Comparison of ENCODE assay signal across 16 mouse cellular contexts in genomic region chr6:122391126-122391525, GRCm38 (mm10). TPM values are rescaled to one million over a fixed set of nuclear protein-coding genes. Genes with fewer than 3 reads are reported as not detected.
DNase-seq lines count a peak whose midpoint lies in the region; ATAC-seq and TF ChIP-seq lines count a peak whose summit lies in the region.
"Had no signal": no experiment of that assay in that cellular context is flagged by ENCODE, and none has a peak within 500 bp of the region (broad histone marks: within the 10 kb centered on the region; RNA-seq: fewer than 3 reads in every experiment).

No protein-coding gene starts in this region.

- TF ChIP-seq RAD21 in MEL (IDR thresholded peaks at IDR 0.05; ENCODE audit: low read depth, low read length): no peak

- no peak for ATAC-seq in erythroblast, adult 5-6 weeks (replicated peaks; ENCODE audit: low FRiP score, poor library complexity, severe bottlenecking)
- no peak for ATAC-seq in hindbrain, embryonic 14.5 days (ENCODE audit: low FRiP score)
- ATAC-seq in liver, embryonic 12.5 days: peak; percentile 24; the same call in 1 of the 2 replicates
- no peak for ATAC-seq in lung, postnatal 0 days

- H3K27ac ChIP-seq in hindbrain, embryonic 10.5 days: peak overlapping the region; percentile 40
- H3K27ac ChIP-seq in hindbrain, embryonic 14.5 days: no peak overlapping the region
- peak overlapping the region; percentile 98 for H3K27ac ChIP-seq in MEL (ENCODE audit: control insufficient read depth, low read depth, low read length)
- peak overlapping the region; percentile 99 for H3K27ac ChIP-seq in liver, embryonic 12.5 days
- H3K27ac ChIP-seq in lung, postnatal 0 days (ENCODE audit: low read length): no peak overlapping the region
- H3K27ac ChIP-seq: embryonic facial prominence, embryonic 13.5 days had no signal

- H3K36me3 ChIP-seq in erythroblast, embryonic 14.5 days (ENCODE audit: control insufficient read depth): peaks cover 43% of the 10 kb centered on the region
- no peaks in the 10 kb centered on the region for H3K36me3 ChIP-seq in hindbrain, embryonic 10.5 days
- H3K36me3 ChIP-seq in hindbrain, embryonic 14.5 days (replicated peaks; ENCODE audit: control insufficient read depth, insufficient read depth): no peaks in the 10 kb centered on the region
- H3K36me3 ChIP-seq in MEL (ENCODE audit: control insufficient read depth in 1 of 2, insufficient read depth in 2 of 2, low read length in 2 of 2): peaks cover 0 to 12% of the 10 kb centered on the region in 2 experiments; a peak in 2 of 4 replicates
- peaks cover 27% of the 10 kb centered on the region for H3K36me3 ChIP-seq in liver, embryonic 12.5 days
- H3K36me3 ChIP-seq in lung, postnatal 0 days (ENCODE audit: insufficient read depth, low read length): no peaks in the 10 kb centered on the region
- H3K36me3 ChIP-seq: embryonic facial prominence, embryonic 13.5 days had no signal

- H3K27me3 ChIP-seq in erythroblast, embryonic 14.5 days (ENCODE audit: control insufficient read depth): peaks cover 2% of the 10 kb centered on the region; the same call in 1 of the 2 replicates
- H3K27me3 ChIP-seq in hindbrain, embryonic 10.5 days (ENCODE audit: insufficient read depth, poor library complexity, severe bottlenecking): no peaks in the 10 kb centered on the region
- H3K27me3 ChIP-seq in hindbrain, embryonic 14.5 days (ENCODE audit: control insufficient read depth, insufficient read depth, low read length): no peaks in the 10 kb centered on the region
- no peaks in the 10 kb centered on the region for H3K27me3 ChIP-seq in MEL (ENCODE audit: control insufficient read depth in 1 of 2, insufficient read depth in 2 of 2, low read length in 2 of 2)
- H3K27me3 ChIP-seq in liver, embryonic 12.5 days (replicated peaks): no peaks in the 10 kb centered on the region
- no peaks in the 10 kb centered on the region for H3K27me3 ChIP-seq in lung, postnatal 0 days (replicated peaks; ENCODE audit: insufficient read depth, low read length)
- H3K27me3 ChIP-seq: CH12.LX; embryonic facial prominence, embryonic 13.5 days had no signal

- H3K4me1 ChIP-seq in erythroblast, embryonic 14.5 days (ENCODE audit: control insufficient read depth): peaks cover 82% of the 10 kb centered on the region
- H3K4me1 ChIP-seq in hindbrain, embryonic 10.5 days (replicated peaks): peaks cover 3% of the 10 kb centered on the region
- H3K4me1 ChIP-seq in hindbrain, embryonic 14.5 days (replicated peaks; ENCODE audit: control insufficient read depth, insufficient read depth, low read length): no peaks in the 10 kb centered on the region
- H3K4me1 ChIP-seq in MEL (ENCODE audit: control insufficient read depth in 1 of 2, insufficient read depth in 2 of 2, low read length in 2 of 2): peaks cover 14 to 31% of the 10 kb centered on the region in 2 experiments
- H3K4me1 ChIP-seq in liver, embryonic 12.5 days: peaks cover 61% of the 10 kb centered on the region
- no peaks in the 10 kb centered on the region for H3K4me1 ChIP-seq in lung, postnatal 0 days (ENCODE audit: insufficient read depth, low read depth, low read length)

- TF ChIP-seq CTCF in MEL (IDR thresholded peaks at IDR 0.05 in 2 of 3, conservative IDR thresholded peaks at IDR 0.05 in 1 of 3; ENCODE audit: control insufficient read depth in 1 of 3, insufficient read depth in 1 of 3, low read depth in 2 of 3, low read length in 3 of 3, poor library complexity in 1 of 3, severe bottlenecking in 1 of 3): no peak
- no peak for TF ChIP-seq CTCF in lung, postnatal 0 days (IDR thresholded peaks at IDR 0.05)

- H3K9ac ChIP-seq in hindbrain, embryonic 14.5 days: no peak overlapping the region
- H3K9ac ChIP-seq in MEL (ENCODE audit: control insufficient read depth, low read depth, low read length, poor library complexity, severe bottlenecking): peak overlapping the region; percentile 72
- H3K9ac ChIP-seq in liver, embryonic 12.5 days: peak overlapping the region; percentile 89
- H3K9ac ChIP-seq in lung, postnatal 0 days (replicated peaks; ENCODE audit: low read depth): no peak overlapping the region
- H3K9ac ChIP-seq: embryonic facial prominence, embryonic 13.5 days had no signal

- 84% methylated on average over 10 of the region's 10 CpGs for WGBS in hindbrain, embryonic 10.5 days
- WGBS in hindbrain, embryonic 14.5 days: 82% methylated on average over 10 of the region's 10 CpGs
- 39% methylated on average over 10 of the region's 10 CpGs for WGBS in liver, embryonic 12.5 days (ENCODE audit: insufficient replicate concordance)
- whole genome bisulfite sequencing in lung, postnatal 0 days: 69% methylated on average over 10 of the region's 10 CpGs

- H3K4me2 ChIP-seq in hindbrain, embryonic 14.5 days (replicated peaks): no peak overlapping the region
- peak overlapping the region; percentile 77 for H3K4me2 ChIP-seq in liver, embryonic 12.5 days
- H3K4me2 ChIP-seq in lung, postnatal 0 days (replicated peaks; ENCODE audit: low read depth, low read length): no peak overlapping the region

- DNase-seq in hindbrain, embryonic 10.5 days (ENCODE audit: low spot score): no peak
- DNase-seq in hindbrain, embryonic 14.5 days (ENCODE audit: low spot score): no peak
- peak; percentile 77 for DNase-seq in MEL (ENCODE audit: low read depth, low spot score)
- DNase-seq in left cerebral cortex, adult 18-20 months (ENCODE audit: low spot score in 2 of 2): no peak
- DNase-seq in lung, postnatal 0 days (ENCODE audit: low spot score): no peak
- DNase-seq: adrenal gland, postnatal 25 days; gastrocnemius, postnatal 36 days; kidney, adult 11 months; kidney, postnatal 25 days; lung, postnatal 10 days; thymus, postnatal 14 days had no signal

- TF ChIP-seq POLR2A in MEL (IDR thresholded peaks at IDR 0.05; ENCODE audit: control insufficient read depth in 1 of 2, insufficient read depth in 1 of 2, low read depth in 1 of 2, low read length in 2 of 2, poor library complexity in 1 of 2): peak in 1 of 2 experiments; percentile 32; a peak in 1 of 4 replicates

- peaks cover 6% of the 10 kb centered on the region for H3K79me2 ChIP-seq in MEL (ENCODE audit: control insufficient read depth, insufficient read depth, low read length, poor library complexity)

- H3K4me3 ChIP-seq in erythroblast, embryonic 14.5 days (replicated peaks): peak overlapping the region; percentile 83
- no peak overlapping the region for H3K4me3 ChIP-seq in hindbrain, embryonic 10.5 days
- no peak overlapping the region for H3K4me3 ChIP-seq in hindbrain, embryonic 14.5 days (replicated peaks; ENCODE audit: low read length)
- H3K4me3 ChIP-seq in MEL (ENCODE audit: control insufficient read depth in 1 of 2, insufficient read depth in 1 of 2, low read depth in 2 of 2, low read length in 2 of 2): peak overlapping the region; percentile 58 to 71
- peak overlapping the region; percentile 68 for H3K4me3 ChIP-seq in liver, embryonic 12.5 days
- H3K4me3 ChIP-seq in lung, postnatal 0 days (ENCODE audit: low read depth, low read length): no peak overlapping the region
- H3K4me3 ChIP-seq: embryonic facial prominence, embryonic 13.5 days had no signal

- peaks cover 9% of the 10 kb centered on the region for H3K9me3 ChIP-seq in erythroblast, embryonic 14.5 days (ENCODE audit: control insufficient read depth, low read length)
- 0 out of 2 replicates have a peak, but pooled peaks cover 5% of the 10 kb centered on the region for H3K9me3 ChIP-seq in hindbrain, embryonic 10.5 days
- H3K9me3 ChIP-seq in hindbrain, embryonic 14.5 days (ENCODE audit: control insufficient read depth, low read length): no peaks in the 10 kb centered on the region
- no peaks in the 10 kb centered on the region for H3K9me3 ChIP-seq in MEL (replicated peaks; ENCODE audit: insufficient read depth, low read length)
- peaks cover 6% of the 10 kb centered on the region for H3K9me3 ChIP-seq in liver, embryonic 12.5 days (replicated peaks)
- H3K9me3 ChIP-seq in lung, postnatal 0 days (ENCODE audit: low read length): no peaks in the 10 kb centered on the region

- TF ChIP-seq EP300 in MEL (IDR thresholded peaks at IDR 0.05; ENCODE audit: low read depth in 1 of 2, low read length in 2 of 2): peak in 1 of 2 experiments; percentile 17; a peak in 1 of 4 replicates
- no peak for TF ChIP-seq EP300 in lung, postnatal 0 days (IDR thresholded peaks at IDR 0.05)

TF ChIP-seq in MEL, 35 proteins besides CTCF, POLR2A, EP300 and RAD21:
- no peak for TF ChIP-seq TBP (IDR thresholded peaks at IDR 0.05; ENCODE audit: low read depth, low read length)
- TF ChIP-seq MAZ (IDR thresholded peaks at IDR 0.05; ENCODE audit: low read depth, low read length): peak; percentile 63; the same call in 1 of the 2 replicates

RNA-seq across cellular contexts. Expression of gene Phc1, which starts 50.8 kb away (rescaled TPM):
- polyA plus RNA-seq in erythroblast, embryonic 14.5 days (2012): 0.20 and 0.24 TPM in 2 replicates
- total RNA-seq in erythroblast, adult 5-6 weeks (2015; ENCODE audit: low replicate concordance): 1.7 and 15.9 TPM in 2 replicates
- 0.34 and 1.5 TPM in 2 replicates for total RNA-seq in erythroblast, adult 5-6 weeks (2017; ENCODE audit: low replicate concordance)
- polyA plus RNA-seq in hindbrain, embryonic 10.5 days (2016; fragmentation: Nextera tagmentation; extraction: Ambion mirVana): 25.9 and 29.7 TPM in 2 replicates
- polyA plus RNA-seq in hindbrain, embryonic 14.5 days (2014; fragmentation: Nextera tagmentation; extraction: Ambion mirVana): 37.0 and 39.0 TPM in 2 replicates
- total RNA-seq in MEL (2012; rRNA removed): 4.6 and 7.6 TPM in 2 replicates
- 10 to 100 TPM in 1 of 2 experiments, not detected in 1; 35.9 TPM for polyA plus RNA-seq in MEL (2012; ENCODE audit: insufficient read depth in 1 of 2, insufficient read length in 2 of 2, low read depth in 1 of 2, low replicate concordance in 2 of 2, missing spikeins in 1 of 2)
- 4.4 and 4.5 TPM in 2 replicates for polyA plus RNA-seq in liver, embryonic 12.5 days (2016; fragmentation: Nextera tagmentation; extraction: Ambion mirVana)
- 10 to 100 TPM; 58.2 to 62.3 TPM for total RNA-seq in left cerebral cortex, adult 18-20 months (2021)
- 6.3 and 6.5 TPM in 2 replicates for polyA plus RNA-seq in lung, postnatal 0 days (2015; fragmentation: Nextera tagmentation; extraction: Ambion mirVana)

Comparison
In these comparisons a context has a peak if more than half of its experiments do, and no peak if none do; other contexts are left out.
1. H3K27ac ChIP-seq: peak in hindbrain, embryonic 10.5 days (single experiment), MEL (single experiment) and liver, embryonic 12.5 days (single experiment); none in hindbrain, embryonic 14.5 days (single experiment) and lung, postnatal 0 days (single experiment).
2. H3K4me3 ChIP-seq: peak in erythroblast, embryonic 14.5 days (single experiment), MEL (2 of 2) and liver, embryonic 12.5 days (single experiment); none in hindbrain, embryonic 10.5 days (single experiment), hindbrain, embryonic 14.5 days (single experiment) and lung, postnatal 0 days (single experiment).
3. H3K9ac ChIP-seq: peak in MEL (single experiment) and liver, embryonic 12.5 days (single experiment); none in hindbrain, embryonic 14.5 days (single experiment) and lung, postnatal 0 days (single experiment).